Mouse (Mus musculus) E14TG2a.4 (cell line): ENCODE measurements around the gene Pisd.

Experiments
- CTCF ChIP-seq: conservative IDR thresholded peaks from 2 replicates; pipeline ENCODE4 v1.5.1; 2014; ENCODE audit warnings: low read length
- POU5F1 ChIP-seq: IDR thresholded peaks from 2 replicates; pipeline ENCODE4 v1.6.1; 2014; ENCODE audit warnings: low read length, borderline replicate concordance

DNA sequence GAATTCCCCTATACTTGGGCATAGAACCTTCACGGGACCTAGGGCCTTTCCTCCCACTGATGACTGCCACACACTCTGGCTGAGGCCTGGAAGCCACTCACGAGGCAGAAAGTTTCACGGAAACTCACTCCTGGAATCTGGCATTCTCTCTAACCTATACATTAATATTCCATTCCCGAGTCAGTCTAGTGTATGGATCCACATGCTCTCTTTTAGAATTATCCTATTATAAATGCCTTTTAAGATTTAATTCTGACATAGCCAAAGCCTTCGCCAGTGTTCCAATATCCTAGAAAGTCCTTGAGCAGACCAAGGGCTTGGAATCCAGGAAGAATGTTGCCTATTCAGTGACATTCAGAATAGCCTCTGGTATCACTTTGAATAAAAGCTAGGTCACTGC lies 74.0 kb downstream of the Pisd start:
- no peak for TF ChIP-seq CTCF
- no peak for TF ChIP-seq POU5F1
